In genomic region chr10:41937176-41937575, GRCm38 (mm10) we compare ENCODE assay signal across 8 mouse cellular contexts.
A peak's percentile ranks its signal among the peaks of the same experiment; 100 is the strongest.
DNase-seq lines count a peak whose midpoint lies in the region; ATAC-seq and TF ChIP-seq lines count a peak whose summit lies in the region.

No protein-coding gene starts in this region.

- TF ChIP-seq CTCF in spleen, adult 2 months (IDR thresholded peaks at IDR 0.05; ENCODE audit: extremely low read depth, insufficient read depth, insufficient read length, insufficient replicate concordance): no peak

- ATAC-seq in embryonic facial prominence, embryonic 14.5 days (ENCODE audit: low read depth): no peak

- H3K27ac ChIP-seq in embryonic facial prominence, embryonic 14.5 days (replicated peaks; ENCODE audit: low read depth, low read length): no peak overlapping the region
- H3K27ac ChIP-seq in embryonic facial prominence, embryonic 10.5 days (replicated peaks): no peak overlapping the region
- peak overlapping the region; percentile 43; the same call in 1 of the 2 replicates for H3K27ac ChIP-seq in spleen, adult 2 months (ENCODE audit: insufficient read depth, low read length)

- H3K27me3 ChIP-seq in embryonic facial prominence, embryonic 14.5 days (replicated peaks; ENCODE audit: control insufficient read depth, insufficient read depth, low read length): no peaks in the 10 kb centered on the region
- H3K27me3 ChIP-seq in embryonic facial prominence, embryonic 10.5 days (replicated peaks; ENCODE audit: low read depth, poor library complexity, severe bottlenecking): no peaks in the 10 kb centered on the region; the same call in 1 of the 2 replicates
- no peaks in the 10 kb centered on the region for H3K27me3 ChIP-seq in spleen, adult 2 months (ENCODE audit: control insufficient read depth, insufficient read depth, low read length)

- H3K4me3 ChIP-seq in embryonic facial prominence, embryonic 14.5 days (ENCODE audit: low read depth, low read length): no peak overlapping the region
- H3K4me3 ChIP-seq in embryonic facial prominence, embryonic 10.5 days: no peak overlapping the region
- no peak overlapping the region for H3K4me3 ChIP-seq in spleen, adult 2 months (ENCODE audit: extremely low read depth, insufficient read depth, insufficient read length)

- no peaks in the 10 kb centered on the region for H3K9me3 ChIP-seq in embryonic facial prominence, embryonic 14.5 days (ENCODE audit: control insufficient read depth, low read length)
- H3K9me3 ChIP-seq in embryonic facial prominence, embryonic 10.5 days: no peaks in the 10 kb centered on the region

- 49% methylated on average over 4 of the region's 4 CpGs for WGBS in embryonic facial prominence, embryonic 14.5 days
- 57% methylated on average over 4 of the region's 4 CpGs for WGBS in embryonic facial prominence, embryonic 10.5 days
- 2% methylated on average over 4 of the region's 4 CpGs for WGBS in spleen, adult 2 months

- DNase-seq in embryonic facial prominence, embryonic 14.5 days (ENCODE audit: low spot score): peak; percentile 38
- no peak for DNase-seq in embryonic facial prominence, embryonic 10.5 days (ENCODE audit: low spot score)
- peak; percentile 38 to 64 for DNase-seq in spleen, adult 2 months (ENCODE audit: low read depth in 1 of 2, low spot score in 2 of 2)
- DNase-seq in spleen, postnatal 4 days (ENCODE audit: low spot score in 2 of 2): no peak
- peak; percentile 39 to 43 for DNase-seq in kidney, postnatal 36 days
- DNase-seq in thymus, postnatal 4 days: peak; percentile 55
- DNase-seq in yolk sac, embryonic 10.5 days (ENCODE audit: low spot score): no peak
- DNase-seq in Muller cell, postnatal 12 days (ENCODE audit: inconsistent ontology term): no peak

- peaks cover 26% of the 10 kb centered on the region for H3K4me1 ChIP-seq in embryonic facial prominence, embryonic 14.5 days (ENCODE audit: control insufficient read depth, insufficient read depth, low read length)
- H3K4me1 ChIP-seq in embryonic facial prominence, embryonic 10.5 days: peaks cover 30% of the 10 kb centered on the region
- H3K4me1 ChIP-seq in spleen, adult 2 months (ENCODE audit: control insufficient read depth, insufficient read depth, insufficient read length): peaks cover 15% of the 10 kb centered on the region; the same call in 1 of the 2 replicates

- H3K36me3 ChIP-seq in embryonic facial prominence, embryonic 14.5 days (ENCODE audit: control insufficient read depth, insufficient read depth, low read length): no peaks in the 10 kb centered on the region
- H3K36me3 ChIP-seq in embryonic facial prominence, embryonic 10.5 days (replicated peaks): no peaks in the 10 kb centered on the region
- H3K36me3 ChIP-seq in spleen, adult 2 months (ENCODE audit: control insufficient read depth, insufficient read depth, low read length): no peaks in the 10 kb centered on the region

- H3K4me2 ChIP-seq in embryonic facial prominence, embryonic 14.5 days (ENCODE audit: low read depth, low read length): no peak overlapping the region

- TF ChIP-seq POLR2A in spleen, adult 2 months (IDR thresholded peaks at IDR 0.05; ENCODE audit: low read depth, low read length): no peak

- H3K9ac ChIP-seq in embryonic facial prominence, embryonic 14.5 days (ENCODE audit: low read depth, low read length): no peak overlapping the region

Comparison
In these comparisons a context has a peak if more than half of its experiments do, and no peak if none do; other contexts are left out.
1. DNase-seq: peak in embryonic facial prominence, embryonic 14.5 days (single experiment), spleen, adult 2 months (2 of 2), kidney, postnatal 36 days (2 of 2) and thymus, postnatal 4 days (single experiment); none in embryonic facial prominence, embryonic 10.5 days (single experiment), spleen, postnatal 4 days (0 of 2), yolk sac, embryonic 10.5 days (single experiment) and Muller cell, postnatal 12 days (single experiment).